Mouse (Mus musculus) megakaryocyte progenitor cell, adult 5-6 weeks (primary cell): ENCODE measurements around the gene Prkcb. TPM values are rescaled to one million over a fixed set of nuclear protein-coding genes. Genes with fewer than 3 reads are reported as not detected.

Source experiments
- ATAC-seq: replicated peaks from 2 replicates; pipeline ENCODE4 v1.8.0; 2016; ENCODE audit warnings: mild to moderate bottlenecking, moderate TSS enrichment, inconsistent platforms; ENCODE audit not compliant: poor library complexity
- total RNA-seq, 2 experiments: library from RNA; stranded (forward) in 1 of 2; stranded (reverse) in 1 of 2; fragments of 157-497, 149-512 nt in 1 of 2; fragments of 200-1000 nt in 1 of 2; gene quantifications; 2 replicates each; pipeline versions ENCODE4 v1.2.3 to v1.2.4; 2015 to 2017

The Prkcb gene
- total RNA-seq, 2 experiments from 2014 or later, result 32.6 to 34.1 TPM

DNA sequence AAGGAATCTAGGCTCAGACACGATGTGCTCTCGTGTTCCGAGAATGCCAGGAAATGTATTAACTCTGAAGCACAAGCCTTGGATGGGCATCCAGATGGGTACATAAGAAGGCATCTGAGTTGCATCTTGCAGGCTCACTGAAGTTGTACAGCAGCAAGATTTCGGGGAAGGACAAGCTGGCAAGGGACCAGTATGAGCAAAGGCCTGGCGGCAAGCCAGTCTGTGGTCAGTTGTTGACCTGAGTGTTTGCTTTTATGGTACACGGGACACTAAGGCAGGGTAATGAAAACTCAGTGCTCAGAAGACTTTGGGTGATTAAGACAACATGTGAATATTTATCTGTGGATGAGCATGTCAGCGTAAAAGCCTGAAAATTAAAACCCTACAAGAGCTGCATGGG lies 69.3 kb downstream of the Prkcb start:
- ATAC-seq, result no peak

DNA sequence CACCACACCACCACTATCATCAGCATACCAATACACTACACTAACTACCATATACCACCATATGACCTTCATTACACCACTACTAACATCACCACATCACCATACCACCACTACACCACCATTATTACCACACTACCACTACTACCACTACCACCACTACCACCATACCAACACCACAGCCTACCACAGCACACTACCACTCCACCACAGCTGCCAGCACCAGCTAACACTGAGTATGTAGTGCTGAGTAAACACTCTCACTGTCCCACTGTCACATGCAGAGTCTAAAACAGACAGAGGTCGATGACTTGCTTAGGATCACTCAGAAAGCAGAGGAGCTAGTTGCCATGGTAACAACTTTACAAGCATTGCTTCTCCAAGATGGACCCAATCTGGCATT lies 78.1 kb downstream of the Prkcb start:
- no peak for ATAC-seq

DNA sequence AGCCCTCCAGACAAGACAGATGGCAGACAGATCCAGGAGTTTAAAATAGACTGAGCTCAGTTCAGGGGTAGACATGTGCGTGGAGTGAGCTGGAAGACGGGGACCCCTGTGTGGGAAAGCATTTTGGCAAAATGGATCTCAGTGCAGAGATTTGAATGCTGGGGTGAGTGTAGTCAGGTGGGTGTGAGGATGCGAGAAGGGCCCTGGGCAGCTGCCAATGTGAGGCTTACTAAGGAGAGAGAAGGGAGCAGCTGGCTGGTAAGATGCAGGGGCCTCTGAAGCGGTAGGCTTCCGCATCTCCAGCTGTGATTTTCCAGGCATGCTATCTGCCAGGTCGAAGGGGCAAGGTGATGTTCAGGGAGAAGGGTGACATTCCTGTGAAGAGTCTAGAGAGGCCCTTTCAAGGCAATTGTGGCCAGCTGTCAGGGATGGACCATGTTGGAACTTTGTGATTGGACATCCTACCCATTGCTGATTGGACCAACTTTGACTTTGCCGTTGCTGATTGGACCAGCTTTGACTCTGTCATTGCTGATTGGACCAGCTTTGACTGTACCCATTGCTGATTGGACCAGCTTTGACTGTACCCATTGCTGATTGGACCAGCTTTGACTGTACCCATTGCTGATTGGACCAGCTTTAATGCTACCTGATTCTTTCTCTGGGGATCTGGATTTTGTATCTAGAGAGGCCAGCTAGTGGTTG lies 78.9 kb downstream of the Prkcb start:
- no peak for ATAC-seq

DNA sequence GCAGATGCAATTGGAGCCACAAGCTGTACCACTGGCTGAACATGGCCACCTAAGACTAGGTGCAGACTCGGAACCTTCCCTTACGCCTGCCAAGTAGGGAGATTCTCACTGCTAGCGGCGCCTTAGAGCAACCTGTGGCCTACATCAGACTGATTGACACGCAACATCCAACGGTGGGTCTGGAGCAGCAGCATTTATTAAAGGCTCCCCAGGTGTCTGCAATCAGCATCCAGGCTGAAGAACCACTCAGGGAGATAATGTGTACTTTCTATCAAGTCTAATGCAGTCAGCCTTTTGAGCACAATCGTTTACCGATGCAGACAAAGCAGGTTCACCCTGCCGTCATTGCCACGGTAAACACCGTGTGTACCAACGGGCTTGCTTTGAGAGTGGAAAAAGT lies 81.9 kb downstream of the Prkcb start:
- no peak for ATAC-seq

DNA sequence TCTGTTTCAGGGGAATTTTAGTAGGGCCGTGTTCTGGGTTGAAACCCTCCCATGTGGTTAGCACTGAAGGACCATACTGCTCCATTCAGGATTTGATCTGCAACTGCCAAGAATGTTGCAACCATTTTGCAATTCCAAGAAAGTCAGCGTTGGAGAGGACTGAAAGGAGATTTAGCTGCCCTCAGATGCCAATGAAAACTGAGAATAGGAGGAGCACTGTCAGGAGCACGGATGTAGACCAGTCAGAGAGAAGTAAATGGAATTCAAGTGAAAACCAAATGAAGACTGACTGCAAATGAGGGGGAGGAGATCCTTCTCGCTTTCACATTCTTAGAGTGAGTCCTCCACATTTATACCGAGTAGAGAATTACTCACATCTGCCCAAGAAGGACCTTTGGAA lies 83.4 kb downstream of the Prkcb start:
- no peak for ATAC-seq

DNA sequence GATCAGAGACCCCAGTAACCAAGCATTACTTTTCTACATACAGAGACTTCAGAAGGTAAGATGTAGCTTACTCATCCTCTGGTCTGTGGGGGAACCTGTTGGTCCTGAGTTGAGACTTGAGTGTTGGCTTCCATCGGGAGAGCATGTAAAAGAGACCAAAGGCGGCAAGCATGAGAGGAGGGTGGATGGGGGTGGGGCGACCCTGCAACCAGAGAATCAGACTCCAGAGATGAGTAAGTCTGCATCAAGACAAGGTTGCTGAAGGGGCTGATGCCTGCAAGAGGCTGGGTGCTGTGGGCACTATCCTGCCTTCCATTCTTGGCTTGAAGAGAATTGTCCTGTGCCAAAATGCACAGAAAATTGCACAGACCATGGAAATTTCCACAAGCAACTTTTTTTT lies 83.8 kb downstream of the Prkcb start:
- no peak for ATAC-seq

DNA sequence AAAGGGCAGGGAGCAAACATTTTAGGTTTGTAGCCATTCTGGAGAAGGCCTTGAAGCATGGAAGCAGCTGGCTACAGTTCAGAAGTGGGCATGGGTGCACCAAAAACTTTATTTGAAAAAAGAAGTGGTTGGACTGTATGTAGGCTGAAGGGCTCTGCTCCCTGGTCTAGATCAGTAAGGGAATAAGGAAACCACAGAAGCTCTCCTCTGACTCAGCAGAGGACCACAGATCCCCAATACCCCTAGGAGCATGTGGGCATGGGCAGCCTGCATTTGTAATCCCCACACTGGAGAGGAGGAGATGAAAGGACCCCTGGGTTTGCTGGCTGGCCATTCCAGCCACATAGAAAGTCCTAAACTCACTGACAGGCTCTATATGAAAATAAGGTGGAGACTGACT lies 88.3 kb downstream of the Prkcb start:
- peak; percentile 59 for ATAC-seq

DNA sequence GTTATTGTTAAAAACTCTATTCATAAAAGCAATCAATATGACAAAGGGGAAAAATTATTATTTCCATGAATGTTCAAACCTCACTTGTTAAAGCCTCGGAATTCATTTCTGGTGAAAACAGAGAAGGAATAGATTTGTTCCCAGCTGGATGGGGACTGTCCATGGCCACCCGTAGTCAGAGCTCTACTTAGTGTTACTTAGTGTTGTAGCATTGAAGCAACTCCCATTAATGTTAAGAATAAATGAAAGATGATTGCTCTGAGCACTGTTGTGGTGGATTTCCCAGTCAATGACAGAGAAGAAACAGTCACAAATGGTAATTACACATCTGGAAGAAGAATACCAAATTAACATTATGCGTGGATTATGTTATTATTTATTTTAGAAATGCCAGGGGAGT lies 89.4 kb downstream of the Prkcb start:
- no peak for ATAC-seq

DNA sequence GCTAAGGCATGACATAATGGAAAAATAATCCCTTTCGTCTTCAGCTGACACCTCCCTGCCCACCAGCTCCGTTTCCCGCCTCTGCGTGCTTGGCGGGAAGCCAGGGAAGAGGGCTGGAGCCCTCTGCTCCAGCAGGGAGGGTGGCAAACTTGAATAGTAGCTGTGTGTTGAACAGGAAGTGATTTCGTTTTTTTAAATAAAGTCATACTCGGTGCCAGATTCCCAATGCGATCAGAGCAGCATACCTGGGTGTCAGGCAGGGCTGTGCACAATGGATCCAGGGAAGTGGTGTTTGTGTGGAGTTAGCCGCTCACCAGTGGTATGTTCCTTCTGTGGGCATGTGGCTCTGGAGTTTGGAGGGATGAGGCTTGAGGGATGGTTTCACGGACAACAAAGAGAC lies 89.9 kb downstream of the Prkcb start:
- ATAC-seq, result peak; percentile 74

DNA sequence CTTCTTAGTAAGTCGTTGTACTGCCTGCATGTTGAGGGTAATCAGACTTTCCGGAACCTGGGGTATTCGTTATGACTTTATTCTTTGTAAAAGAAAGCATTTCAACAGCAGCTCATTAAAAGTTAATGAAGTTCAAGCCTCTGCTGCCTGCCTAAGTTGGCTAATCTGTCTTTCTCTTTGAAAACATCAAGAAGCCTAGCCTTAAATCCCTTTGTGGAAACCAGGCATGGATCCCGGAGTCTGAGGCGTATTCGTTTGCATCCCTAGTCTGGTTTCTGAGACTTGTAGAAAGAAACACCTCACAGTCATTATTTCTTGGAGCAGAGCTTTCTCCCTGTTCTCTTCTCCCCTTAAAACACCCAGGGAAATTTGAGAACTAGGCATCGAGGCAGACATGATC lies 90.7 kb downstream of the Prkcb start:
- ATAC-seq, result no peak

DNA sequence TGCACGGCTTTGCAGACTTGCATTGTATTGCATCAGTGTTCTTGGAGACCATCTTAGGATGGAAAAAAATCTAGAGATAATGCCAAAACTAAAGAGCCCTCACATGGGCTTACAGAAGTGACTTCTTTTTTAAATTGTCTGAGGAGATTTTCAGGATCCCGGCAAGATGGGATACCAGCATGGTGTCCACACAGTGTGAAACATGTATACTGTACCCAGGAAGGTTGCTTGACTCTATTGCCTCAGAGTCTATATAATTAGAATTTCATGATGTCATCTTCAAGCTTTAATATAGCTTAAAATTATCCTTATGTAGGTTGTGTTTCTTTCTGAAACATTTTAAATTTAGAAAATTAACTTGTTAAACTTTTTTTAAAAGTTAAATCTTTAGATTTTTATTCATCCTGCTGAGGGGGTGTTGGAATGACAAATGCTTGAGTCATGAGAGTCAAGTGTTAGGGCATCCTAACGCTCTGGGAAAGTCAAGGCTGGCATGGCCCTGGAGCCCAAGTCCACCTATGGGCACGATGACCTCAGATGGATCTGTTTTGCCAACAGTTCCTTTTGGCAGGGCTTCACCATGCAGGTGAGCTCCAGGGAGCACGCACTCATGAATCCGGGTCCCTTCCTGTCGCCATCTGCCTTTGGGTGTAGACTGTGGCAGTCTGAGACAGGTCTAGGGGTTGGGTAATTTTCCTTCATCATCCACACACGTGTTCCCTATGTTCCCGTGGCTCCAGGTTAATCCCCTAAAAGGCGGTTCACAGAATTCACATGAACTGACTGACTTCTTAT lies 92.0 kb downstream of the Prkcb start:
- ATAC-seq, result no peak

DNA sequence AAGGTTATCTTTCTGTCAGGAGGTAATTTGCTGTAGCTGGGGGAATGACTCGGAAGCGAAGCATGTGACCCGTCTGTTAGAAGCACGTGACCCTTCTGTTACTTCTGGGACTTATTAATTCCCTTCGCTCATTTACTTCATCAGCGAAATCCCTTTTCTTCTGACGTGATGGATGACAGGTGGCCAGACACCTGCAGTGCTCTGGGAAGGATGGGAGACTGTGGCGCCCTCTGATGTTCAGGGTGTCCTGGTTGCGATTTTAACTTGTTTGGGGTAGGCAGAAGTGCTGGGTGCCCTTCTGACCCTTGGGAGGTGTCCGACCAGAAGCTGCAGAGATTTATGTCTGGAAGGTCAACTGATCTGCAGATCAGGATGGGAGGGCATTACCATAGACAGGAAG lies 93.0 kb downstream of the Prkcb start:
- no peak for ATAC-seq

DNA sequence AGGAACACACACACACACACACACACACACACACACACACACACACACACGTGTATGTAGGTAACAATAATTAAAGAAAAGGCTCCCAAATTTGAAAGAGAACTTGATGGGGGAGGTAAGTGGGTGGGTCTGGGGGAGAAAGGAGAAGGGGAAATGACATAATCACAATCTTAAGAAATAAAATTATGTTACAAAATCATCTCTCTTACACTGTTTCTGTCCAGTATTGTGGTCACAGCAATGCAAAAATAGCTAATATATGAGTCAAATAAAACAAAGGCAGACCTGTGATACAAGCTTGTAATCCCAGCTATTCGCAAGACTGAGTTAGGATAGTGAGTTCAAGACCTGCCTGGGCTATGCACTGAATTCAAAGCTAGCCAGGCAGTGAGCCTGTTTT lies 94.7 kb downstream of the Prkcb start:
- ATAC-seq, result peak; percentile 60

DNA sequence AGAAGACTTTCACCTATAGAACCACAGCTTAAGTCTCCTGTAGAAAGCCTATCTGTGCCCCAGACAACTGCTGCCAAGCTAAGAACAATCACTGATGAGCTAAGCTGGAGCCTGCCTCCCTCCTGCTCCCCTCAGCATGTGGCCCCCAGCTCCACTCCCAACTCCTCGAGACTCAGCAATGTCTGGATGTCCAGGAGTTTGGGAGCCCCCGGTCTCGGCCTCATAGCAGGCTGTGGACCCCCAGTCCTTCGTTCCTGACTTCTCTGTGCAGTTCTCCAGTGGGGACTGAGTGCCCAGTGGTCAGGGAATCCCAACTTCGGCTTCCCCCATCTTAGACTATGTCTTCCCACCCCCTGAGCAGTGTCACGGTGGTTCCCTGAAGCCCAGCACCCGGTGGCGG lies 96.3 kb downstream of the Prkcb start:
- no peak for ATAC-seq

DNA sequence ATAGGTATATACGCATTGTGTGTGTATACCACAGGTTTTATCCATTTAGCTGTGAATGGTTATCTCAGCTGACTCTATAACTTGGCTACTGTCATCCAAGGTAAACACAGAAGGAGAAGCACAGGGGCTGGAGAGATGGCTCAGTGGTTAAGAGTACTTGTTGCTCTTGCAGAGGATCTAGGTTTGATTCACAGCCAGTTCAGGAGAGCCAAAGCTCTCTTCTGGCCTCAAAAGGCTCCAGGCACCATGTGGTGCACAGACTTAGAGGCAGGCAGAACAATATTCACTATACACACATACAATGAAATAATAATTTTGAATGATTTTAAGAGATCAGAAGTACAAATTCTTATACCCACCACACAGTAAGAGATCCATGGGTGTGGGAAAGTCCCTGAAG lies 98.0 kb downstream of the Prkcb start:
- ATAC-seq, result no peak

DNA sequence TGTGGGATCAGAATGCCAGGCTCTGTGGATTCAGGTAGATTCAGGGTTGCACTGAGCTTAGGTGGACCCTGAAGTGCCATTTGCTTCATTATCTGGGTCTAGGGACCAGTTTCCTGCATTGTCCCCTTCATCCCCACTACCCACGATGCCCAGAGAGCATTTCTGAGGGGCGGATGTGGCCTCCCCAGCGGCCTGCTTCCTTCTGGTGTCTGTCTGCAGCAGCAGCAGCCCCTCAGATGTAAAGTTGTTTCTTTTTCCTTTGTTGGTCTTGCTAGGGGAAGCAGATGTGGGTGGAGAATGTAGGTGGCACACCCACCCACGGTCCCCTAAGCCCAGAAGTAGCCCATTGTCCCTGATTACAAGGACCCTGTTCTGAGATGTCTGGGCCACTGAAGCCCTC lies 99.3 kb downstream of the Prkcb start:
- ATAC-seq, result no peak

DNA sequence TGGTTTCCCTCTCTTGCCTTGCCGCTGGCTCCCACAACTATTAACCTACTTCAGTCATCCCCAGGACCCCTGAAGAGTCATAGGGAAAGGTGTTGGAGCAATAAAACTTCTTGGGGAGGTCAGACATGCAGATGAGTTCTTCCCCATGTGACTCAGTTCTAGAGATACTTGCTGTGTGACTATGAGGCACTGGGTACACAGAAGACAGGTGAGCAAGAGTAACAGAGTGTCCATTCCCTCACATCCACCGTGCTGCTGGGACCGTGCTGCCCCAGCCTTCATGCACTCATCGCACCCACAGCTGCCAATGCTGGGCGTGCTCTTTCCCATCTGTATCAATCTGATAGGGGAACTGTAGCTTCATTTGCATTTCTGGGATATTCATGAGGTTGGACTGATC lies 100.3 kb downstream of the Prkcb start:
- ATAC-seq, result no peak

DNA sequence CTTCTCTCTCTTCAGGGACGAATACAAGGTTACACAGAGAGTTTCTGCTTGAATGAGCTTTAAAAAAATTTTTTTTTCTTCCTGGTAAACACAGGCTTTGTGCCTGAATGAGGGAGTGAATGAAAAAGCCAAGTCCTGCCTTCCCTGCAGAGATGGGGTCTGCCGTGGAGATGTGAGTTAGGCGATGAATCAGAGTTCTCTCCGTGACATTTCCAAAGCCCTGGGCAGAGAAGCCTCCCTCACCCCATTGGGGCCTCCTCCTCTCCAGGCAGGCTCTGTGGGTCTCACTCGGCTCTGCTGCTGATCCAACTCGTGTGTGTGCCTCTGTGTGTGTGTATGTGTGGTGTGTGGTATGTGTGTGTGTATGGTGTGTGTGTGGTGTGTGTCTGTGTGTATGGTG lies 101.1 kb downstream of the Prkcb start:
- ATAC-seq, result no peak

DNA sequence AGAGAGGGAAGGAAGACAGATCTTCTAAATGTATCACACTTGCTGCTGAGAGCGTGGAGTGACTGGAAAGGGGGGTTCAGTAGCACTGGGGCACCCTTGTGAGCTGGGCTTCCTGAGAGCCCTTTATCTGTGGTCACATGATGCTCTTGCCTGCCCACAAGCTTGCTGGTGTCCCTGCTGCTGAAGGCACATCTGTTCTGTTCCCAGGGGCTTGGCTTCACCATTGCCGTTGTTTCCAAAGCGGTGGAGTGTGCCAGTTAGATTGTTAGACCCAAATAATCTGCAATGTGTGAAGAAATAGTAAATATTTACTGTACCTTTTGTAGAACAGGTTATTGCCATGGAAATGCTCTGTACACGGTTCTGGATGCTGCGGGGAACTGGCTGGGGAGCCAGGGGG lies 101.6 kb downstream of the Prkcb start:
- peak; percentile 78 for ATAC-seq

DNA sequence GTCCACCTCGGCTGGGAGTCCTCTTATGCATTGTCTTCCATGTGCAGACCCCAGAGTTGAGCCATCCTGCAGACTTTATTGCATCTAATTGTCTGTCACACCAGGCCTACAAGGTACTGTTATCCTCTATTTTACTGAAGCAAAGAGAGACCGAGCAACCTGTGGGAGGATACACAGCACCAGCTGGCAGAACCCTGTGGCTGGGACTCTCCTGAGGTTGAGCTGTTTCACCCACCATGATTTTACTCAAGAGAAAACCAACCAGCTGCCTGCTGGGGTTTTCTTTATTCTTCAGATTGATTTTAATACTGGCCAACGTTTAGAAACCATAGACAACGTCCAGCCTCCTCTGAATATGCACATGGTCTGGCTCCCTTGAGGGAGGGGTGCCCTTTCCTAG lies 102.1 kb downstream of the Prkcb start:
- no peak for ATAC-seq

DNA sequence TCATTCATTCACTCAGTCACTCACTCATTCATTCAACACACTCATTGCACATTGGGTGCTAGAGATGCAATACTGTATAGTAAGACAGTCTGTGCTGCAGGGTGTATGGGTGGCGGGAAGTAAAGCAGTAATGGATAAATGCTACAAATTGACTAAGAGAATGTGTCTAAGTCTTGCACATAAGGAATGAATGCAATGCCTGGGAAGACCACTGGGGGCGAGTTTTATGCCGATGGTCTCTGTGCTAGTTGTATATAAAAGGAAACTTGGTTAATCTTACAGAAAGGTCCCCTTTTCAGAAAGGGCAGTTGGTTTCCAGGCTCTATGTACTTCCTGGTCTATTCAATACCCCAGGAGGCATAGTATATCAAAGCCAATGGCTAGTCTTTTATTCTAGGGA lies 102.8 kb downstream of the Prkcb start:
- peak; percentile 42 for ATAC-seq

DNA sequence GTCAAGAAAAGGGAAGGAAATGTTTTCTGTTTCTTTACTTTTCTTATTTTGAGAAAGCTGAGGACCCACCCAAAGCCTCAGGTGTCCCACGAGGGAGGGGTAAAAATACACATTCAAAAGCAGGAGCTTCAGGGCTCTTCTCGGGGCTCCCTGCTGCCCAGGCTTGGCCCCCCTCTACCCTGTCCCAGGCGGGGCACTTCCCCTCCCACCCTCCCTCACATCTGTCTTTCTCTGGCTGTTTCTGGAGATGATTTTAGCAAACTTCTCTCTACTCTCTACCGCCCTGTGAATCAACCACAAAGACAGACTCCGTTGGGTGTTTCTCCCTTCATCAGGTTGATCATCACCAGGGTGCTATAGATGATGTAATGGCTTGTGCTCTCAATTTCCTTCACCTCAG lies 105.4 kb downstream of the Prkcb start:
- no peak; the same call in 1 of the 2 replicates for ATAC-seq
